Mouse (Mus musculus): ENCODE data around the gene Cxcl1.
"Not testable (repeated sequence)": the region's sequence is repeated elsewhere in the genome, so short reads cannot be mapped to it uniquely, and the experiment has no call there.

The Cxcl1 gene

DNA sequence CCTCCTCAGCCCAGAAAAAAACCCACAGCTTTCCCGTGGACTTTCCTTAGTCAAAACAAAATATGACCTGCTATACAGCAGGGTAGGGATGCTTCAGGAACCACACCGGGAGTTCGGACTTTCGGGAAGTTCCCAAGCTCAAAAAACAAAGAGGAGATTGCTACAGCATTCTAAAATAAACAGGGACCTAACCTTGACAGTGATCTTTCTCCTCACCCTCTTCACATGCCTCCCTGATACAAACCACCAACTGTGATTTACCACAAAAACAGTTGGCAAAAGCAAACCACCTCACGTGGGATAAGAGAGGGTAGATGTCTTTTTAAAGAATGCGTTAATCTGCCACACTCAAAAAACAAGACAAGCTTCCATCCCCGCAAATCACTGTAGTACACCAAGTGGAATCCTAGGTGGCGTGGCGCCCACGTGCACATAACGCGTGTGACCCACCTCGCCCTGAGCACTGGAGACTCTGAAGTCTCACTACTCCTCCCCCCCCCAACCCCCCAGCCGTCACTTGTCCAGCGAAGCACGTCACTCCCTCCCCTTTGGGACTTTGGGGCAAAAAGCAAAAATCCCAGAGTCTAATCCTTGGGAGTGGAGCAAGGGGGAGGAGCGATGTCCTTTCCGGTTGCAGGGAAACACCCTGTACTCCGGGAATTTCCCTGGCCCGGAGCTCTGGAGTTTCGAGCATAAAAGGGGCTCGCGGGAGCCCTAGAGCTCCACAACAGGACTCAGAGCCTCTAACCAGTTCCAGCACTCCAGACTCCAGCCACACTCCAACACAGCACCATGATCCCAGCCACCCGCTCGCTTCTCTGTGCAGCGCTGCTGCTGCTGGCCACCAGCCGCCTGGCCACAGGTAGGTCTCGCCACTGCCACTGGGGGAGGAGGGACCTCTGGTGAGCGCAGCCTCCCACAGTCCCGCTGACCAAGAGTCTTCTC is at the start of gene Cxcl1:
Cxcl1 (plus strand) TSS at position 723 of the 945 bp plus-strand sequence.
- peak in 1 of 2 experiments; percentile 19 for DNase-seq

DNA sequence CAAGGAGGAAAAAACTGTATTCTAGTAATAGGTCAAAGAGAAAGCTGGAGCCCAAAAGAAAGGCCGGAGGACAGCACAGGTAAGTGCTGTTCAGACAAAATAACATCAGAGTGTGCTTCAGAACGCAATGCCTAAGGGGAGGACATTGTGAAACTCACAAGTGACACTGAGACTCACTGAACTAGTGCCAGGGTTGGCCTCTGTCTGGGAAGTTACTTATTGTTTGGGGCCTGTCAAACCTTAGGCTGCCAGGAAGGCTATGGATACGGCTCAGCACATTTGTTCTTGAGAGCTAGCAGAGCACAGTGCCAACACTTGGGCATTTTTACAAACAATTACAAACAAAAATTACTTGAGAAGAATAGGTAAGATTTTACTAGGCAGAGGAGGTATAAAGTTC is 47.1 kb upstream of the Cxcl1 start:
- no peak for DNase-seq

DNA sequence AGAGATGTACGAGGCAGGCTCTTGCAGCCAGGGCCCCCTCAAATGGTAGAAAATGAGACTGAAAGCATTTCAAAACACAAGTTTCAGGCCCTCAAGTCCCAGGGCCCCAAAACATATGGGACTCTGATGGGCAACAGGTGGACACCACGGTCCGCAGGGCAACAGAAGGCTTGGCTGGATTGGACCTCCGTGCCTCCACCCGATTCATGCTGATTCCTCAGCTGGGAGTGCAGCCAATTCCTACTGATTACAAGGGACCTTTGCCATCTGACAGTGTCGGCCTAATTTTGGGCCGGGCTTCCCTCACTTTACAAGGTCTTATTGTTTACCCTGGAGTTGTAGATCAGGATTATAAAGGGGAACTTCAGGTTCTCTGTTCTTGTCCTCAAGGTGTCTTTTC is 40.9 kb upstream of the Cxcl1 start:
- peak; percentile 64 to 68 for DNase-seq

DNA sequence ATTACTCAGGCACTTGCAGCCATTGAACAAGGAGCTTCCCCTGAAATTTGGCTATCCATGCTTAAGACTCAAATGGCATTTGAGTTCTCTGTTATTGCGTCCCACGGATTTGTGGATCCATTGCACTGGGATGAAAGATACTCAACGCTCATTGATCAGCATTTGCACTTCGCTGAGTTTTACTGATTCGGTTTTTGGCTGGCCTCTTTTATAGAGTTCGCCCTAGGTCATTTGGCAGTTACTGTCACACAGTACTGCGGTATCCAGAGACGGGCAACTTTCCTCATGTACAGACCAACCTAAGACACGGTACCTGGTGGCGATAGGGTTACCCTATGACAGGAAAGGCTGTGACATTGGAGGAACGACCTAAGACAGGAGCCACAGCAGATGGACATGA is 39.6 kb upstream of the Cxcl1 start:
- not testable (repeated sequence) for DNase-seq

DNA sequence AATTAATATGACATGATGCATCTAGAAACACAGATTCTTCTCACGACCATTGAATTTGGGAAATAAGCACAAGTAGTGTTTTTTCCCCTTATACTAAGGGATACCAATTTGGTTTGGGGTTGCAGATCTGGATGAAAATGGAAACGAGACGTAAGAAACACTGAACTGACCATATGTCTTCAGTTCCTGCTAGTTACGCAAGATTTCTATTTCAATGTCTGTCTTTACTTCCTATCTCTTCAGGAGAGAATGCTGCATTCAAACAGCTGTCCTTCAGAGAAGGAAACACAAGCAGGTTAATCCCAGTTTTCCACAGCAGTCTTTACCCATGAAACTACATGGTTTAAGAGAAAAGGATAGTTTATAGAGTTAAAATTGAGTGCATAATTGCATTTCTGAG is 37.8 kb upstream of the Cxcl1 start:
- no peak for DNase-seq

DNA sequence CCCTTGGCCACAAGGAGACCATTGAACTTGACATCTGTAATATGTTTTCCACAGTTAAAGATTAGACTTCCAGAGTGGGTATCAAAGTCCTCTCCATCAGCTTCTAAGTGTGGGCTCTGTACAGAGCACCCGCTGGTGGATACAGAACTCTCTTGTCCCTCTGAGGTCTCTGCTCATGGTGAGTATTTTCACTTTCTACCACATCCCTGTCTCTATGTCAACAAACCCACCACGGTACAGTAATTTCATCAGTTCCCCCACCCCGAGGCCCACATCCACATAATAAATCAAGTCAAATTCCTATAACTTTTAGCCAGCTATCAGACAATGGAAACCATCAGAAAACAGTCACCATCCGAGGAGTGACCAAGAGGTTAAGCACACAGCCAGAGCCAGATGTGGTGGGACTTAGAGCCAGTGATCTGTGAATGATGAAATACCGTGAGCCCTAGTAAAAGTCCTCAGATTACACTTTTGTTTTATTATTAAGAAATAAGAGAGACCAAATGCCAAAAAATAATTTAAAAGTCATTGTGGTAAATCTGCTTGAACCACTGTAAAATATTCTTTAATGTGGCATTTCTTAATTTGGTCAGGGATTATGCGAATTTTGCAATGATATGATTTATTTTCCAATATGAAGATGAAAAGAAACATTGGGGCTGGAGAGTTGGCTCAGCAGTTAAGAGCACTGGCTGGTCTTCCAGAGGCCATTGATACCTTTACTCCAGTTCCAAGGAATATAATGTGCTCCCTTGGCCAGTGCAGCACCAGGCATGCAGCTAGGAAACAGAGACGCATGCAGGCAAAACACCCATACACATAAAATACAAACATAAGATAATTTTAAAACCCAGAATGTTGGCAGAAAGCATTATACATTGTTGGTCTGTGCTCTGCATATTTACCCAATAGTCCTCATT is 35.5 kb upstream of the Cxcl1 start:
- no peak for DNase-seq

DNA sequence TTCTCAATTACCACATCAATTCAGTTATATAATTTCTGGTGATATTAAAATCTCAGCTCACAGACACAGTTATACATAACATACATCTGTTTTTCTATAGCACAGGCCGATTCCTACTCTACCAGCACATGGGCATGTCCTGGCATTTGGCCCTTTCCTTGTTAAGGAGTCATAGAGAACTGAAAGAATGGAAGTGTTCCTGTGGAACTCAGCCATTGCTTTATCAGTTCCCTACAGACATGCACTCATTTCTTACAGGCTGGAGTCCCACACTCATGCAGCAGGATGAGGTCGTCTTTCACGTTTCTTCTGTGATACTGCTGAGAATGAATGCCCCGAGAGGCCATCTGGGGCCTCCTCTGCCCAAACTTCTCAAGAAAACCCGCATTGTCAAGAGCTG is 33.6 kb upstream of the Cxcl1 start:
- no peak for DNase-seq

DNA sequence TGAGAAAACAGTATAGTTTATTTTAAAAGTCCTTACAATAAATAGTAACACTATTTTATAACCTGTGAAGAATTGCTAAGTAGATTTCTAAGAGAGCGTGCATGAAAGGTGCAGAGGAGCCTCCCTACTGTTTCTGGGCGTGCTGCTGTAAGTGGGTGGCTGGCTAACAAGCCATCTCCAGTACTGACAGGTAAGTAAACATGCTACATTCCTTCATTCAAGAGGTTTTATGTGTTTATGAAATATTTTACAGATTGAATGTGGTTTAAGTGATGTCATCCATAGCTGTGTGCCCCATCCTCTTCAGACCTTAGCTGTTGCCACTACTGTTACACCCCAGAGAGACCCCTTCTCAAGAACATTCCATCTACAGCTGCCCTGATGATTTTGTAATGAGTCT is 32.6 kb upstream of the Cxcl1 start:
- DNase-seq = no peak

DNA sequence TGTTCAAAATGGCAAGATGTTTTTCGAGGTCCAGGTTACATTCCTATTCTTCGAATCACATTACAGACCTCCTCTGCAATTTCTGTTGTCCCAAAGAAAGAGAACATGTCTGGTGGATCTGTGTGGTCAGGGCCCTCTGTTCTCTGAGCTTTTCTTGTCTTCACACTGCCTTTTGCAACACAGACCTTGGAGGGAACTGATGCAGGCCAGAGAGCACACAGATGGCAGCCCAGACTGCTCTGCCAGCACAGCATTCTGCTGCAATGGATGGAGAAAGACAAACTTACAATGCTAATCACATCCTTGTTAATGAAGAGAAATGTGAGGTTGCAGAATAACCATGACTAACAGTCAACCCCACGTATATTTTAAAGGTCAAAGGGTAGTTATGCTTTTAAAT is 32.0 kb upstream of the Cxcl1 start:
- no peak for DNase-seq

DNA sequence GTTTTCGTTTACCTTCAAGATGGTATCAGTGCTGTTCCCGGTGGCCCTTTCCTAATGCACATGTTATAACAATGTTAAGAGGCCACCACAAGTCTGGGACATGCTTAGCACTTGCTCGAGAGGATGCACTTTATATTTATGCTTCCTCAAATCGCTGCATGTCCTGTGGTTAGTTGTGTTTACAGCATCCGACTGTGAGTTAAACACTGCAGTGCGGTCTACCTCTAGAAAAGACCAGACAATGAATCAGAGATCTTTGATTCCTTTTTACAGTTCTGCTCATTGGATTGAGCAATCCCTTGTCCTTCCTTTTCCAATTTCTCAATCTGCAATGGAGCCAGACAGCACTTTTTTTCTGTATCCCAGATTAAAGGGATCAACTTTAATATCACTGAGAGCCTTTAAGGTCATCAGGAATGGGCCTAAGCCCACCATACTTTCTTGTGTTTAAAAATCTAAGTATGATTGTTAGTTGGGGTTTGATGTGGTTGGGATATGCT is 29.1 kb upstream of the Cxcl1 start:
- no peak for DNase-seq

DNA sequence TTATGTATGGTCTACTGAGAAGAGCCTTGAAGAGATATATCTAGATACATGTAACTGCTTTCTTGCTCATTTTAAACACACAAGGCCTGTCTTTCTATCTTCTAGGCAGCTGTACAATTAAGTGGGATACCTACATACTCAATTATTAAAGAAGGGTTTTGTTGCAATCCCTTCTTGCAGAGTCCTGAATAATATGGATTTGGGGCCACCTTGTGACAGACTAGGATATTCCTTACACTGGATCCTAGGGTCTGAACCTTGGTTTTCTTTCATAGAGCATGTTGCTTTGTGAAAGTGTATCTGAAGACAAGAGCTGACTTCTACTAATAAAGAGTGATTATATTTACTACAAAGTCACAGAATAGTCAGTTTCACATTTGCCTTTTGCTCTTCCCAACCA is 24.3 kb upstream of the Cxcl1 start:
- DNase-seq = no peak

DNA sequence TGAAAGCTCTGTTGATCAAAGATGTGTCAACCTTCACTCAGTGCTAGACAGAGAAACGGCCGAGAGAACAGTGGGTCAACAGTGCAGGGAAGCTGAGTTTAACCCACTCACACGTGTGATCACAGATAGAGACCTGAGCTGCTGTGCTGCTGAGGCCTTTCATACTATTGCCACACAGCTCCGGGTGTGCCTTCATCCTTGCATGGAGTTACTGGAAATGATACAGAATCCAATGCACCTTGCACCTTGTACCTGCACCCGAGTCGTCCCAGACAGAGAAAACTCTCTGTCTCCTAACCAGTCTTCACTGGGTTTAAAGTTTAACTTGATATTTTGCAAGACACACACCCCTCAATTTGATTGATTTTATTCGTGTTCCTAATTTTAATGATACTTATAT is 18.7 kb upstream of the Cxcl1 start:
- no peak for DNase-seq

DNA sequence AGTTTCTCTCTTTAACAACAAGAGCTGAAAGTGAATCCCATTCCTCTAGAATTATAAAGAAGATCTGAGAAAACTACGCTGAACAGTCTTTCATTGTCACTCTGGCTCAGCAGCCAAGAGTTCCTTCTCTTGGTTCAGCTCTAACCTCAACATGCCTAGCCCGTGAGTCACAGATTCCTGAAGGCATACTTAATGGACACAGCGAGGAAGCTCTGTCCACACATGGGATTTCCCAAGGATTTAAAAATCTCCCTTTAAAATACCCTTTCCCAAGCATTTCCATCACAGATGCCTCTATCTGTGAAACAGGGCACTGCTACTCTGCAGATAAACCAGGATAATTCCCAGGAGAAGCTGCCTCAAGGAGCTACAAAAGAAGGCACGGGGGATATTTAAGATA is 15.0 kb upstream of the Cxcl1 start:
- no peak for DNase-seq

DNA sequence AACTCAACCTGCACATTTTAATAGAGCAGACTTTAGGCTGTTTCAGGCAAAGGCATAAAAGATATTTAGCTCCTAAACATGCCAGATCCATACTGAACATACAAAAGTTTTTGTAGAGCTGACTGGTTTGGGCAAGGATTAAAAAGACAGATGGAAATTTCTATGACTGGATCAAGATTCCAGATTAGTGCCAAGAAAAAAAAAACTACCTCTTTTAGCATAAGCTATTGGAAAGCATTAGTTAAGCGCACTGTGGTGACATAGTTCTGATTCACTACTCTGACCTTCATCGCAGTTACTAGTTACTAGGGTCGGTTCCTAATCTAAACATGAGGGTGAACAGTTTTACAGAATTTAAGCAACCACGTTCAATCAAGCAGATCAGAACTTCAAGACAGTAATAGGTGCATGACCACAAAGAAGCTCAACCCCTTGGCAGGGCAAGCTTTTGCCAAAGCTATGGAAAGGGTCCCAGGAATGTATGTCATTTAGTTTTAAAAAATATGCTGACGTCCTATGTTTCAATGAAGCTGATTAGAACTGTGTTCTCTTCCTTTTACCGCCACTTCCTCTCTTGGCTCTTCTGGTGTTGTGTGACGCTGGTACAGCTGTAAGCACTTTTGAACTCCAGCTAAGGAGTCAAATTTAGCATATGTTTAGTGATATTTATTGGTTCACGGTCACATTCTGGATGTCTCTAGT is 14.4 kb upstream of the Cxcl1 start:
- DNase-seq = no peak

DNA sequence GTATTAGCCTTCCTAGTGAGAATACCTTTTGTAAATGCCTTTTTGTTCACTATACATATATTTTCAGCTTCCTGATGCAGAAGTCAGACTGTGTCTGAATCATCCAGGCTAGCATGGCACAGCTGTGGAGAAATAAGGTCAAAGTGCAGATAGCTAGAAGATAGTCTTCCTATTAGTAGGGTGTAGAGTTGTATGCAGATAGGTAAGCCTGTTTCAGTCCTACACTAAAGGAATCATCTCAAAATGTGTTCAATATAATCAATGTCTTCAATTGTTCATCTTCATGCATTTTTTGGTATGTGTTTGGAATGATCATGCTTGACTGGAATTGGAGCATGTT is 13.9 kb upstream of the Cxcl1 start:
- DNase-seq = no peak

DNA sequence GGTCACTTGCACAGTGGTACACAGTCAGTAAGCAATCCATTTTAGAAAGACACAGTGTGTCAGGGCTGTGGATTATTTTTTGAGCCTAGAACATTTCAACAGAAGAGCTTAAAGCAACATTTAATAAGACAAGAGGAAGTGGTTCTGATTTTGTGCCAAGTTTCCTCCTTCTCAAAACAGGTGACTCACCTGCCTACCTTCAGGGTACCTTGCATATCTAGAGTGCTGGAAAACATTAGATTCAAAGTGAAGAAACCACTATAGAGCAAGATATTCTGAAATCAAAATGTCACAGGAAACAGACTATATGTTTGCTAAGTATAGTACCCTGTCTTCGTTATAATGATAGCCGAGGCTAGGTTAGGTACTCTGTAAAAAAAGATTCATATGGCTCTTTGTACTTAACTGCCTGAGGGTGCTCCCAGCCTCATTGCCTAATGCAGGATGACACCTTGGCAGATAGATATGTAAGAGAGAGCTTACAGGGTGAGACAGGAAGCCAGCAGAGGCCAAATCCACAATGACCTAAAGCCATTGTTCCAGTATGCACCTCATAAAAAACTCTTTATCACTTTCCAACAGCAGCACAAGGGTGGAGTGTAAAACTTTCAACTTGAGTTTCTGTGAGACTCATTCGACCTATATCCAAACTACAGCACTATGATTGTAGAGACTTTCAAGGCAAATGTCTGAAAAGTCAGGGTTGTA is 11.6 kb upstream of the Cxcl1 start:
- no peak for DNase-seq

DNA sequence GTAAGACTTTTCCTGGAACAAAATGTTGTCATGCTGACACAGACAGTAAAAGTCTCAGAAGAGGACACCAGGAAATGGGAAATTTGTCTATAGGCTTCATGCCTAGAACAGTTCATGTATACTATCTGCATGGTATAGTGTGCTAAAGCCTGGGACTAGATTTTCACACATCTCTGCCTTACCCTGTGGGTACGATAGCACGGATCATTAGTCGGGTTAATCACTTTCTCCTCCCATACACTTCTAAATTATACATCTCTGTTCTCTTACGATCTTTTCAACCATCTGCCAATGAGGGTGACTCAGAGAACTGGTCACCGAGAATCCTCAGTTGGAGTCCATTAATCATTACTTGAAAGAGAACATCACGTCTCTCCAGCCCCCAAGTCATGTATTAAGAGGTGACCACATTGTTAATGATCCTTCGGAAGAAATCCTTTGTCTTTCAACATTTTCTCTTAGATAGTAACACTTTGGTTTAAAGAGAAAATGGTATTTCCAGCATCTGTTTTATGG is 10.6 kb upstream of the Cxcl1 start:
- no peak for DNase-seq

DNA sequence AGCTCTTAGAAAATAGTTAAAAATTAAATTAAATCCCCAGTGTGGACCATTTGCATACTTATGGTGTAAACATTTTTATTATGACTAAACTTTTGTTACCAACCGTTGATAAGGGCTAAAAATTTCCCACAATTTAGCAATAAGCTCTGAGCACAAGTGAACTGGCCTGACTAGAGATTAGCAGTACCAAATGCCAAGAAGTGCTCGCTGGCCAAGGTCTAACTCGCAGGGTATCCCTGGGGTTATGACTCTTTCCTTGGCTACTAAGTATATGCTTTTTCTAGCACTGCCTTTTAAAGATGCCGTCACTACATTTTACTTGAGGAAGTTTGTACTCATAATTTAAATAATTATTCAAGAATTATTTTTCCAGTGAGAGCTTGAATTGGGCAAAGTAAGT is 10.0 kb upstream of the Cxcl1 start:
- DNase-seq = no peak

DNA sequence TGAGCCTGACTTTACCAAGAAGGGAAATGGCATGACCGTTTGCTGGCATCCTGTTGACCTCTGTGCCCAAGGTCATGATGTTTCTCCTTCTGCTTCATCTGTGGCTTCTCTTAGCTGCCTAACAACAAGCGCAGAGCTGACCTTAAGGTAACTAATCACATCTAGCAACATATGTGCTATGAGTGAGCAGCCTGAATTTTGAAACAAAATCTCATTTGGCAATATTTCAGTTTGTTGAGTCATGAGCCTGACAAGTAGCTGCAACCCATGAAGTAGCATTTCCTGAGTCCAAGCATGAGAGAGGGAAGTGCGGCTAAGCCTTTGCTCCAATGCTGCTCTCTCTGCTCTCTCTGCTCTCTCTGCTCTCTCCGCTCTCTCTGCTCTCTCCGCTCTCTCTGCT is 9.4 kb upstream of the Cxcl1 start:
- DNase-seq = no peak

DNA sequence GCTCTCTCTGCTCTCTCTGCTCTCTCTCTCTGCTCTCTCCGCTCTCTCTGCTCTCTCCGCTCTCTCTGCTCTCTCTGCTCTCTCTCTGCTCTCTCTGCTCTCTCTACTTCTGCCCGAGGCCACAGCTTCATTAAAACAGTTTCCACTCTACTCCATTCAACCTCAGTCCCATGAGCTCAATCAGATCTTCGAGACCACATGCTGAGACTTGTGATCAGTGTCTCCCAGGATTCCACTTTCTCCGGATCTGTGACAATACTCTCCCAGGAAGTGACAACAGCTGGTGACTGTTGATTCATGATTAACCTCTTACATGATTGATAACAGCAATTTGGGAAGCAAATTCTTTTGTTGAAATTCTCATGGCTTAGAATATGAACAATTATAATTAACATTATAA is 8.9 kb upstream of the Cxcl1 start:
- DNase-seq = no peak

DNA sequence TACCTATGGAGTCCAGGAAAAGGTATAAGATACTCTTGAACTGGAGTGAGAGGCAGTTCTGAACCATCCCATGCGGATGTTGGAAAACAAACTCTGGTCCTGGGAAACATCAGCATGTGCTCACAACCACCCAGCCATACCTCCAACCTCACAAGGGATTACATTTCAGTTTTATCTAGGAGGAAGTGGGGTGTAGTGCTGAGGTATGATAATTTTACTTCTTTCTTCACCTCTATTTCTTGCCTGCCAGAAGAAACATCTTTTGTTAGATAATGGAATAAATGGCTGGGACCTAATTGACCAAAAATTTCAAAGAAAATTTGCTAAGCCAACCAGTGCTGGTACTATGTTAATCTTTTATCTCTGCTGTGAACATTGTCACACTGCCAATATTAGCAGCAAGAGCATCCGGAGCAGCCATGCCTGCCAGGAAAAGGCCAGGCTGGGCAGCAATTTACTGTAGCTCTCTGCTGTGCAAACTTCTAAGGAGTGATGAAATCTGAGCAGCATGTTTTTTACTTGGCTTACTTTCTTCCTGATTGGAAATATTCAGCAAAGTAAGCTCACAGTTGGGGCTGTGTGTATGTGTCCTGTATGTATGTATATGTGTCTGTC is 6.3 kb upstream of the Cxcl1 start:
- peak in 1 of 2 experiments; percentile 20 for DNase-seq

DNA sequence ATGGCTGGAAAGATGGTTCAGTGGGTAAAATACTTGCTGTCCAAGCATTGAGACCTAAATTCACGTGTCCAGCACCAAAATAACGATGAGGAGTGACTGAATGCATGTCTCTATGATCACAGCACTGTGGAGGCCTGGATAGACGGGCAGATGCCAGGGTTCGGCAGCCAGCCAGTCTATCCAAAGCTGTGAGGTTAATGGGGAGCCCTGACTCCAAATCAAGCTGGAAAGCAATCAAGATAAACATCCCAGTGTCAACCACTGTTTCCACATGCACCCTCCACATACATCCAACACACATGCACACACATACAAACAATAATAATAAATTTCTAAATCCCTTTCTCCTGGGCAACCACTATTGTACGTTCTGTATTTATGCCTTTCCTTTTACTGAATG is 2.4 kb upstream of the Cxcl1 start:
- DNase-seq = no peak

All from cerebellum, postnatal 36 days (tissue).